In genomic region chr7:67724536-67724935, GRCm38 (mm10) we compare ENCODE assay signal across 14 mouse cellular contexts.
"Had no signal": no experiment of that assay in that cellular context is flagged by ENCODE, and none has a peak within 500 bp of the region (broad histone marks: within the 10 kb centered on the region; RNA-seq: fewer than 3 reads in every experiment).

No protein-coding gene starts in this region.

- DNase-seq: gastrocnemius, postnatal 14 days; gastrocnemius, postnatal 36 days; heart, adult 11 months; heart, adult 2 months; heart, postnatal 14 days; heart, postnatal 36 days; kidney, adult 11 months; kidney, adult 2 months; kidney, adult 9 months; kidney, postnatal 14 days; kidney, postnatal 36 days; layer of hippocampus, adult 9-11 months; layer of hippocampus, postnatal 36 days; left cerebral cortex, postnatal 4 days had no signal
